Mouse (Mus musculus) CH12.LX (cell line): ENCODE data around the gene Sufu. TPM values are rescaled to one million over a fixed set of nuclear protein-coding genes. Genes with fewer than 3 reads are reported as not detected.

ENCODE experiments used
- DNase-seq: peaks from one replicate; pipeline ENCODE4 v3.0.0-alpha.2; 2013; ENCODE audit errors: extremely low read depth
- H3K27ac ChIP-seq: 2 replicates; pipeline ENCODE4 v1.5.1; 2012; ENCODE audit warnings: low read depth, mild to moderate bottlenecking, control low read depth, moderate library complexity; ENCODE audit not compliant: insufficient read depth
- H3K27me3 ChIP-seq: replicated peaks from 2 replicates; pipeline ENCODE3; 2012; ENCODE audit warnings: inconsistent platforms
- H3K36me3 ChIP-seq, 2 experiments: replicated peaks in 1 of 2; 2 replicates each; pipeline versions ENCODE3 to v1.6.1; 2012; ENCODE audit warnings: inconsistent platforms in 1 of 2, low read length in 1 of 2, mild to moderate bottlenecking in 1 of 2, mixed read lengths in 1 of 2, moderate library complexity in 1 of 2; ENCODE audit not compliant: control insufficient read depth in 1 of 2, insufficient read depth in 1 of 2
- H3K4me1 ChIP-seq, 2 experiments: 2 replicates each; pipeline ENCODE4 v1.6.1; 2012; ENCODE audit warnings: inconsistent platforms in 1 of 2, moderate library complexity in 1 of 2; ENCODE audit not compliant: insufficient read depth in 2 of 2, control insufficient read depth in 1 of 2
- H3K4me2 ChIP-seq: 2 replicates; pipeline ENCODE4 v1.6.1; 2012; ENCODE audit warnings: low read depth, mild to moderate bottlenecking, control low read depth; ENCODE audit not compliant: poor library complexity, insufficient read depth, severe bottlenecking
- H3K4me3 ChIP-seq, 3 experiments: fragments of 150-350 bp in 1 of 3; sonication (generic) in 1 of 3; replicated peaks in 1 of 3; 2 replicates each; pipeline versions ENCODE3 to v1.5.1; 2011 to 2012; ENCODE audit warnings: low read depth in 2 of 3, low read length in 2 of 3, mild to moderate bottlenecking in 2 of 3, moderate library complexity in 2 of 3, control low read depth in 1 of 3, improper control_type of control experiment in 1 of 3, inconsistent platforms in 1 of 3, mixed read lengths in 1 of 3; ENCODE audit not compliant: poor library complexity in 1 of 3
- H3K79me2 ChIP-seq: replicated peaks from 2 replicates; pipeline ENCODE4 v1.6.1; 2012; ENCODE audit warnings: mild to moderate bottlenecking, moderate library complexity; ENCODE audit not compliant: control insufficient read depth, poor library complexity, insufficient read depth, severe bottlenecking; ENCODE audit errors: extremely low read depth
- H3K9ac ChIP-seq: 2 replicates; pipeline ENCODE4 v1.6.1; 2012; ENCODE audit warnings: low read depth, mild to moderate bottlenecking, control low read depth, moderate library complexity; ENCODE audit not compliant: insufficient read depth
- H3K9me3 ChIP-seq: replicated peaks from 2 replicates; pipeline ENCODE3; 2012; ENCODE audit warnings: low read length, inconsistent platforms, mixed read lengths
- ELF1 ChIP-seq: IDR thresholded peaks from 2 replicates; pipeline ENCODE4 v1.6.1; 2014; ENCODE audit warnings: low read depth, mild to moderate bottlenecking, inconsistent platforms, low read length, improper control_type of control experiment
- EP300 ChIP-seq: IDR thresholded peaks from 2 replicates; pipeline ENCODE4 v1.6.1; 2011; ENCODE audit warnings: low read length, improper control_type of control experiment
- ETS1 ChIP-seq: conservative IDR thresholded peaks from 2 replicates; pipeline ENCODE4 v1.6.1; 2012; ENCODE audit warnings: low read depth, mild to moderate bottlenecking, inconsistent platforms, low read length, improper control_type of control experiment, moderate library complexity
- GABPA ChIP-seq: IDR thresholded peaks from 2 replicates; pipeline ENCODE4 v1.6.1; 2012; ENCODE audit warnings: low read depth, low read length, improper control_type of control experiment, inconsistent platforms; ENCODE audit not compliant: insufficient replicate concordance
- HCFC1 ChIP-seq: IDR thresholded peaks from 2 replicates; pipeline ENCODE4 v1.6.1; 2012; ENCODE audit warnings: low read depth, mild to moderate bottlenecking, inconsistent platforms, low read length, improper control_type of control experiment
- IRF4 ChIP-seq: IDR thresholded peaks from 2 replicates; pipeline ENCODE4 v1.6.1; 2014; ENCODE audit warnings: low read depth, mild to moderate bottlenecking, inconsistent platforms, low read length, improper control_type of control experiment
- KAT2A ChIP-seq: IDR thresholded peaks from 2 replicates; pipeline ENCODE4 v1.6.1; 2012; ENCODE audit warnings: low read length, improper control_type of control experiment, inconsistent platforms; ENCODE audit not compliant: insufficient replicate concordance
- MAFK ChIP-seq: IDR thresholded peaks from 2 replicates; pipeline ENCODE4 v1.6.1; 2011; ENCODE audit warnings: low read length, improper control_type of control experiment; ENCODE audit not compliant: insufficient replicate concordance
- MAX ChIP-seq: IDR thresholded peaks from 2 replicates; pipeline ENCODE4 v1.6.1; 2011; ENCODE audit warnings: low read length, improper control_type of control experiment
- MAZ ChIP-seq: IDR thresholded peaks from 2 replicates; pipeline ENCODE4 v1.6.1; 2012; ENCODE audit warnings: low read depth, mild to moderate bottlenecking, inconsistent platforms, low read length, improper control_type of control experiment, moderate library complexity
- MEF2A ChIP-seq: IDR thresholded peaks from 2 replicates; pipeline ENCODE4 v1.6.1; 2014; ENCODE audit warnings: low read depth, mild to moderate bottlenecking, inconsistent platforms, low read length, improper control_type of control experiment, borderline replicate concordance
- MXI1 ChIP-seq: IDR thresholded peaks from 2 replicates; pipeline ENCODE4 v1.6.1; 2011; ENCODE audit warnings: mild to moderate bottlenecking, low read depth, low read length, improper control_type of control experiment
- MYC ChIP-seq: IDR thresholded peaks from 2 replicates; pipeline ENCODE4 v1.6.1; 2011; ENCODE audit warnings: low read depth, mild to moderate bottlenecking, improper control_type of control experiment, low read length
- NELFE ChIP-seq: IDR thresholded peaks from 2 replicates; pipeline ENCODE4 v1.6.1; 2011; ENCODE audit warnings: low read depth, low read length, improper control_type of control experiment
- NRF1 ChIP-seq: IDR thresholded peaks from 2 replicates; pipeline ENCODE4 v1.6.1; 2014; ENCODE audit warnings: low read depth, mild to moderate bottlenecking, inconsistent platforms, low read length, improper control_type of control experiment, moderate library complexity
- TBP ChIP-seq: conservative IDR thresholded peaks from 2 replicates; pipeline ENCODE4 v1.6.1; 2011; ENCODE audit warnings: low read depth, low read length, improper control_type of control experiment
- UBTF ChIP-seq: IDR thresholded peaks from 2 replicates; pipeline ENCODE4 v1.6.1; 2012; ENCODE audit warnings: low read depth, mild to moderate bottlenecking, inconsistent platforms, low read length, improper control_type of control experiment, moderate library complexity
- USF2 ChIP-seq: conservative IDR thresholded peaks from 2 replicates; pipeline ENCODE4 v1.6.1; 2011; ENCODE audit warnings: low read depth, low read length, improper control_type of control experiment
- ZC3H11A ChIP-seq: IDR thresholded peaks from 2 replicates; pipeline ENCODE4 v1.6.1; 2012; ENCODE audit warnings: low read depth, mild to moderate bottlenecking, inconsistent platforms, low read length, improper control_type of control experiment
- ZMIZ1 ChIP-seq: IDR thresholded peaks from 2 replicates; pipeline ENCODE4 v1.6.1; 2012; ENCODE audit warnings: low read depth, mild to moderate bottlenecking, inconsistent platforms, low read length, improper control_type of control experiment
- ZNF384 ChIP-seq: IDR thresholded peaks from 2 replicates; pipeline ENCODE4 v1.6.1; 2012; ENCODE audit warnings: low read depth, low read length, improper control_type of control experiment, inconsistent platforms
- dilution Hi-C: fragments of 300-500 bp; cut with MboI; formaldehyde crosslinking; loops from 2 replicates; pipeline ENCODE4 v1.14.3; 2020; ENCODE audit warnings: low sequenced_read_pairs; ENCODE audit not compliant: extremely low pct_unique_long_range_greater_than_20kb, extremely low pct_ligation_motif_present
- in situ Hi-C: fragments of 300-500 bp; cut with MboI; formaldehyde crosslinking; loops from 3 replicates; pipeline ENCODE4 v1.14.3; 2019; ENCODE audit warnings: low sequenced_read_pairs, low pct_ligation_motif_present, low pct_unique_long_range_greater_than_20kb, mixed read lengths
- polyA plus RNA-seq: library from polyadenylated mRNA; unstranded; fragments of >175 nt; gene quantifications from 2 replicates; pipeline ENCODE4 v1.2.1, GENCODE M21; 2012; ENCODE audit warnings: low read depth; ENCODE audit not compliant: insufficient read length
- total RNA-seq, 2 experiments: library from RNA; depleted of rRNA; stranded (reverse); fragments of 300-350 nt in 1 of 2; fragments of >200 nt in 1 of 2; gene quantifications; 2 replicates each; pipeline ENCODE4 v1.2.3; 2012 to 2014

Gene Sufu
- total and polyA plus RNA-seq, 3 experiments = 3.6 to 22.6 (median 9.8) TPM

GRCm38 (mm10) chr19:46347146-46347545, 49.5 kb upstream of the Sufu start:
- Histone ChIP-seq H3K4me2 (no peak overlapping the region), H3K36me3 (peaks cover 0 to 5% of the 10 kb centered on the region in 2 experiments), H3K4me3 (no peak overlapping the region), H3K4me1 (peaks cover 6 to 25% of the 10 kb centered on the region in 2 experiments), H3K27me3 (no peaks in the 10 kb centered on the region), H3K79me2 (no peaks in the 10 kb centered on the region), H3K9me3 (no peaks in the 10 kb centered on the region), H3K27ac (no peak overlapping the region), H3K9ac (no peak overlapping the region)
- TF ChIP-seq GABPA (no peak), ZNF384 (peak; percentile 76; the same call in 1 of the 2 replicates), MAFK (no peak), ZMIZ1 (no peak), EP300 (no peak), HCFC1 (no peak), MAZ (no peak), MAX (no peak)
- in situ Hi-C loops (no loop called here), dilution Hi-C loops (no loop called here)
- DNase-seq = no peak

- H3K9me3 ChIP-seq = no peaks in the 10 kb centered on the region
- TF ChIP-seq ZNF384 (peak; percentile 85), MAFK (no peak), ETS1 (no peak), MAX (no peak)
- peaks cover 6 to 25% of the 10 kb centered on the region in 2 experiments for H3K4me1 ChIP-seq
- H3K36me3 ChIP-seq = peaks cover 0 to 5% of the 10 kb centered on the region in 2 experiments
- H3K27ac ChIP-seq = no peak overlapping the region
- peak overlapping the region; percentile 82 for H3K9ac ChIP-seq
- dilution Hi-C loops (no loop called here), in situ Hi-C loops (no loop called here)
- no peaks in the 10 kb centered on the region for H3K79me2 ChIP-seq
- peak overlapping the region; percentile 95 for H3K4me2 ChIP-seq
- H3K4me3 ChIP-seq = peak overlapping the region; percentile 53 to 84 (median 82)
- no peak for DNase-seq
- no peaks in the 10 kb centered on the region for H3K27me3 ChIP-seq
Observed at GRCm38 (mm10) chr19:46347936-46348668, 48.6 kb upstream of the Sufu start.

GRCm38 (mm10) chr19:46348761-46349458, 47.8 kb upstream of the Sufu start:
- H3K4me3 ChIP-seq = peak overlapping the region; percentile 53 to 84 (median 82)
- DNase-seq = peak; percentile 68
- dilution Hi-C loops (no loop called here), in situ Hi-C loops (no loop called here)
- H3K27me3 ChIP-seq = no peaks in the 10 kb centered on the region
- peak overlapping the region; percentile 82 for H3K9ac ChIP-seq
- peak overlapping the region; percentile 95 for H3K4me2 ChIP-seq
- no peaks in the 10 kb centered on the region for H3K79me2 ChIP-seq
- H3K4me1 ChIP-seq = peaks cover 2 to 21% of the 10 kb centered on the region in 2 experiments; a peak in 3 of 4 replicates
- peaks cover 0 to 2% of the 10 kb centered on the region in 2 experiments for H3K36me3 ChIP-seq
- no peak overlapping the region for H3K27ac ChIP-seq
- no peaks in the 10 kb centered on the region for H3K9me3 ChIP-seq
- TF ChIP-seq KAT2A (0 out of 2 replicates have a peak, but pooled peaks have one; percentile 35), NELFE (peak; percentile 84), MXI1 (peak; percentile 85; the same call in 1 of the 2 replicates), ZMIZ1 (peak; percentile 93), ETS1 (no peak), UBTF (no peak), ZC3H11A (no peak), TBP (0 out of 2 replicates have a peak, but pooled peaks have one; percentile 19), NRF1 (peak; percentile 84), MYC (0 out of 2 replicates have a peak, but pooled peaks have one; percentile 2), USF2 (no peak), HCFC1 (peak; percentile 38), MEF2A (0 out of 2 replicates have a peak, but pooled peaks have one; percentile 13), ELF1 (0 out of 2 replicates have a peak, but pooled peaks have one; percentile 24), IRF4 (0 out of 2 replicates have a peak, but pooled peaks have one; percentile 25)
